In genomic region chr11:107140756-107141155, GRCm38 (mm10) we compare ENCODE assay signal across 19 mouse cellular contexts. TPM values are rescaled to one million over a fixed set of nuclear protein-coding genes. Genes with fewer than 3 reads are reported as not detected.
A peak's percentile ranks its signal among the peaks of the same experiment; 100 is the strongest.
DNase-seq lines count a peak whose midpoint lies in the region; ATAC-seq and TF ChIP-seq lines count a peak whose summit lies in the region.
"Had no signal": no experiment of that assay in that cellular context is flagged by ENCODE, and none has a peak within 500 bp of the region (broad histone marks: within the 10 kb centered on the region; RNA-seq: fewer than 3 reads in every experiment).

No protein-coding gene starts in this region.

- no peak for TF ChIP-seq POLR2A in spleen, adult 2 months (IDR thresholded peaks at IDR 0.05; ENCODE audit: low read depth, low read length)

- peak overlapping the region; percentile 59 for H3K27ac ChIP-seq in spleen, adult 2 months (ENCODE audit: insufficient read depth, low read length)
- H3K27ac ChIP-seq in hindbrain, embryonic 13.5 days: no peak overlapping the region
- H3K27ac ChIP-seq: embryonic facial prominence, embryonic 12.5 days; heart, embryonic 15.5 days; hindbrain, embryonic 15.5 days; liver, embryonic 14.5 days; midbrain, embryonic 13.5 days had no signal

- H3K4me1 ChIP-seq in spleen, adult 2 months (ENCODE audit: control insufficient read depth, insufficient read depth, insufficient read length): no peaks in the 10 kb centered on the region; the same call in 1 of the 2 replicates
- H3K4me1 ChIP-seq in hindbrain, embryonic 13.5 days (replicated peaks): no peaks in the 10 kb centered on the region
- H3K4me1 ChIP-seq: embryonic facial prominence, embryonic 12.5 days; heart, embryonic 15.5 days; hindbrain, embryonic 15.5 days; midbrain, embryonic 13.5 days had no signal

- ATAC-seq in granulocyte monocyte progenitor cell, adult 5-6 weeks (replicated peaks; ENCODE audit: poor library complexity, severe bottlenecking): peak; percentile 78
- ATAC-seq in hindbrain, embryonic 13.5 days (ENCODE audit: low FRiP score): no peak
- ATAC-seq: midbrain, embryonic 13.5 days had no signal

- no peak overlapping the region for H3K4me2 ChIP-seq in hindbrain, embryonic 13.5 days
- H3K4me2 ChIP-seq: embryonic facial prominence, embryonic 12.5 days; heart, embryonic 15.5 days; hindbrain, embryonic 15.5 days; midbrain, embryonic 13.5 days had no signal

- H3K9ac ChIP-seq in hindbrain, embryonic 13.5 days: no peak overlapping the region
- H3K9ac ChIP-seq: embryonic facial prominence, embryonic 12.5 days; heart, embryonic 15.5 days; hindbrain, embryonic 15.5 days; liver, embryonic 14.5 days; midbrain, embryonic 13.5 days had no signal

- H3K36me3 ChIP-seq in spleen, adult 2 months (ENCODE audit: control insufficient read depth, insufficient read depth, low read length): no peaks in the 10 kb centered on the region
- H3K36me3 ChIP-seq in hindbrain, embryonic 13.5 days: no peaks in the 10 kb centered on the region
- H3K36me3 ChIP-seq: embryonic facial prominence, embryonic 12.5 days; heart, embryonic 15.5 days; hindbrain, embryonic 15.5 days; midbrain, embryonic 13.5 days had no signal

- no peaks in the 10 kb centered on the region for H3K27me3 ChIP-seq in spleen, adult 2 months (ENCODE audit: control insufficient read depth, insufficient read depth, low read length)
- no peaks in the 10 kb centered on the region for H3K27me3 ChIP-seq in hindbrain, embryonic 13.5 days
- H3K27me3 ChIP-seq: embryonic facial prominence, embryonic 12.5 days; heart, embryonic 15.5 days; hindbrain, embryonic 15.5 days; midbrain, embryonic 13.5 days had no signal

- 3% methylated on average over 6 of the region's 6 CpGs for WGBS in spleen, adult 2 months
- 19% methylated on average over 6 of the region's 6 CpGs for WGBS in hindbrain, embryonic 13.5 days

- H3K4me3 ChIP-seq in spleen, adult 2 months (ENCODE audit: extremely low read depth, insufficient read depth, insufficient read length): no peak overlapping the region
- no peak overlapping the region for H3K4me3 ChIP-seq in hindbrain, embryonic 13.5 days
- H3K4me3 ChIP-seq: embryonic facial prominence, embryonic 12.5 days; heart, embryonic 15.5 days; hindbrain, embryonic 15.5 days; midbrain, embryonic 13.5 days had no signal

- no peaks in the 10 kb centered on the region for H3K9me3 ChIP-seq in hindbrain, embryonic 13.5 days
- H3K9me3 ChIP-seq: embryonic facial prominence, embryonic 12.5 days; heart, embryonic 15.5 days; hindbrain, embryonic 15.5 days; midbrain, embryonic 13.5 days had no signal

- DNase-seq in spleen, adult 2 months (ENCODE audit: low read depth in 1 of 2, low spot score in 2 of 2): peak in 1 of 2 experiments; percentile 60
- no peak for DNase-seq in spleen, adult 12 weeks (ENCODE audit: low spot score)
- DNase-seq in thymus, adult 18-20 months: peak; percentile 38 to 61
- DNase-seq in left cerebral cortex, postnatal 36 days (ENCODE audit: low spot score in 2 of 2): no peak
- no peak for DNase-seq in left cerebral cortex, adult 11 months (ENCODE audit: low spot score)
- DNase-seq: cerebellum, adult 11 months; heart, adult 11 months; kidney, adult 11 months; kidney, postnatal 25 days; layer of hippocampus, adult 9-11 months; lung, postnatal 10 days; right cerebral cortex, postnatal 14 days had no signal

- TF ChIP-seq CTCF in spleen, adult 2 months (IDR thresholded peaks at IDR 0.05; ENCODE audit: extremely low read depth, insufficient read depth, insufficient read length, insufficient replicate concordance): no peak

- intact Hi-C loops in left cerebral cortex, postnatal 36 days (cut with DNase I): no loop called here

RNA-seq across cellular contexts. Expression of gene Bptf, which starts 8.8 kb away (rescaled TPM):
- 26.5 and 27.3 TPM in 2 replicates for polyA plus RNA-seq in spleen, adult 2 months (2012; rRNA removed)
- total RNA-seq in granulocyte monocyte progenitor cell, adult 5-6 weeks (2014; fragmentation: Nextera tagmentation): 58.1 and 60.9 TPM in 2 replicates
- total RNA-seq in granulocyte monocyte progenitor cell, adult 5-6 weeks (2017): 35.6 and 40.9 TPM in 2 replicates
- 10 to 100 TPM; 56.4 to 71.3 TPM for total RNA-seq in left cerebral cortex, postnatal 36 days (2021)
- polyA plus RNA-seq in hindbrain, embryonic 13.5 days (2015; fragmentation: Nextera tagmentation; extraction: Ambion mirVana): 34.0 and 38.0 TPM in 2 replicates

RNA-seq across cellular contexts. Expression of gene Nol11, which starts 48.4 kb away (rescaled TPM):
- polyA plus RNA-seq in spleen, adult 2 months (2012; rRNA removed): 4.7 and 4.9 TPM in 2 replicates
- 35.7 and 59.5 TPM in 2 replicates for total RNA-seq in granulocyte monocyte progenitor cell, adult 5-6 weeks (2014; fragmentation: Nextera tagmentation)
- total RNA-seq in granulocyte monocyte progenitor cell, adult 5-6 weeks (2017): 50.9 and 53.4 TPM in 2 replicates
- total RNA-seq in left cerebral cortex, postnatal 36 days (2021): 10 to 100 TPM; 22.9 to 27.6 TPM
- 55.8 and 56.1 TPM in 2 replicates for polyA plus RNA-seq in hindbrain, embryonic 13.5 days (2015; fragmentation: Nextera tagmentation; extraction: Ambion mirVana)

Comparison
In these comparisons a context has a peak if more than half of its experiments do, and no peak if none do; other contexts are left out.
1. DNase-seq: peak in thymus, adult 18-20 months (2 of 2); none in spleen, adult 12 weeks (single experiment), left cerebral cortex, postnatal 36 days (0 of 2) and left cerebral cortex, adult 11 months (single experiment).